Mouse (Mus musculus) heart, embryonic 10.5 days (tissue): Measurements from ENCODE around the gene Ddx5. TPM values are rescaled to one million over a fixed set of nuclear protein-coding genes. Genes with fewer than 3 reads are reported as not detected.
"Not testable (repeated sequence)": the region's sequence is repeated elsewhere in the genome, so short reads cannot be mapped to it uniquely, and the experiment has no call there.

Source experiments
- DNase-seq: peaks from one replicate; pipeline ENCODE4 v3.0.0-alpha.2; 2017; ENCODE audit warnings: low spot score
- H3K27ac ChIP-seq: fragments of 300-500 bp; sonication (generic); 2 replicates; pipeline ENCODE4 v1.5.1; 2016; ENCODE audit warnings: mild to moderate bottlenecking
- H3K27me3 ChIP-seq: fragments of 300-500 bp; sonication (generic); 2 replicates; pipeline ENCODE4 v1.6.1; 2016; ENCODE audit warnings: mild to moderate bottlenecking; ENCODE audit not compliant: poor library complexity, insufficient read depth, severe bottlenecking
- H3K36me3 ChIP-seq: fragments of 300-500 bp; sonication (generic); 2 replicates; pipeline ENCODE4 v1.6.1; 2016; ENCODE audit warnings: mild to moderate bottlenecking, moderate library complexity
- H3K4me1 ChIP-seq: fragments of 300-500 bp; sonication (generic); 2 replicates; pipeline ENCODE4 v1.6.1; 2016; ENCODE audit warnings: mild to moderate bottlenecking
- H3K4me3 ChIP-seq: fragments of 300-500 bp; sonication (generic); 2 replicates; pipeline ENCODE4 v1.5.1; 2016; ENCODE audit warnings: mild to moderate bottlenecking, moderate library complexity
- H3K9me3 ChIP-seq: fragments of 300-500 bp; sonication (generic); 2 replicates; pipeline ENCODE4 v1.6.1; 2016; ENCODE audit warnings: mild to moderate bottlenecking, moderate library complexity
- WGBS: fragments of 180-500 bp; shearing (Covaris S2); methylation state at CpG from one replicate; pipeline ENCODE4 v1.1.7; 2016; 5-methylcytosine and 5-hydroxymethylcytosine counted together
- polyA plus RNA-seq: library from polyadenylated mRNA; unstranded; fragments of >200 nt; fragmentation: Nextera tagmentation; extraction: Ambion mirVana; gene quantifications from 2 replicates; pipeline ENCODE4 v1.2.1, GENCODE M21; 2016

Gene Ddx5
- polyA plus RNA-seq, 1 experiment from 2014 or later, result 259 TPM

DNA sequence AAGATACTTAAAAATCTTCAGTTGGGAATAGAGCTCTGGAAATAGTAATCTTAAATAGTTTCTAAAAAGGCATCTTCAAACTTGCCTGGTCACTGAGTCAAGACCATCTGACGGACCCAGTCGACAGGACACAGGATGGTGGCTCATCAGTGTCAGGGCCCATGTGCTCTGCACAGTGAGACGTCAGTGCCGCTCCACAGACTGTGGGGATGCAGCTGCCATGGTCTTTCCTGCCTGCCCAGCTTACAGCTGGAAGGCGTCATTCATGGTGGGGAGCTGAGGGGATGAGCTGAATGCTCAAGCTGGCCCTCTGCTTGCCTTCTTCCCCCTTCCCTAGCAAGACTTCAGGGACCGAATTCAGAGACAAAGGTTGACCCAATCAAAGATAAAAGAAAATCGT lies 27.3 kb upstream of the Ddx5 start:
- Histone ChIP-seq H3K27ac (no peak overlapping the region), H3K4me1 (peaks cover 13% of the 10 kb centered on the region), H3K9me3 (no peaks in the 10 kb centered on the region), H3K36me3 (peaks cover 91% of the 10 kb centered on the region), H3K27me3 (no peaks in the 10 kb centered on the region), H3K4me3 (no peak overlapping the region)
- WGBS, result 79% methylated on average over 7 of the region's 7 CpGs
- DNase-seq, result no peak

DNA sequence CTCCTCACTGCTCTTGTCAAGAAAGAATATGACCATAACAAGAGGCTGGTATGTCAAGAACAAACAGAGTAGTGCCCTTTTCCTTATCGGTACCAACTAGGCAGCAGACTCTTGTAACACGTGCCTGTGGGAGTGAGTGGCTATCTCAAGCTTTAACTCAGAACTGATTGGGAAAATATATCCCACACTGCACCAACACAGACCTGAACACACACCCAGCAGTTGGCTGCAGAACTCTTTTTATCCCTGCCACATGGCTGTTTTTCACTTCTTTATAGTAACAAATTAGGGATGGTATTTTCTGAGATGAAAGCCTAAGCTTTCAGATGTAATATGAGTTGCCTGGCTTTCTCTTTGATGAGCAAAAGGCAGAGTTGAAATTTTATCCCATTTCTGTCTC lies 26.8 kb upstream of the Ddx5 start:
- Histone ChIP-seq H3K27me3 (no peaks in the 10 kb centered on the region), H3K4me3 (no peak overlapping the region), H3K9me3 (no peaks in the 10 kb centered on the region), H3K27ac (no peak overlapping the region), H3K36me3 (peaks cover 95% of the 10 kb centered on the region), H3K4me1 (peaks cover 13% of the 10 kb centered on the region)
- no peak for DNase-seq
- 76% methylated on average over 2 of the region's 2 CpGs for WGBS

GRCm38 (mm10) chr11:106815331-106815730 lies 26.3 kb upstream of the Ddx5 start:
- Histone ChIP-seq H3K36me3 (peaks cover 96% of the 10 kb centered on the region), H3K27ac (no peak overlapping the region), H3K27me3 (no peaks in the 10 kb centered on the region), H3K9me3 (no peaks in the 10 kb centered on the region), H3K4me3 (no peak overlapping the region), H3K4me1 (peaks cover 13% of the 10 kb centered on the region)
- WGBS, result 85% methylated on average over 2 of the region's 2 CpGs
- no peak for DNase-seq

GRCm38 (mm10) chr11:106814601-106815320 lies 25.8 kb upstream of the Ddx5 start:
- Histone ChIP-seq H3K27ac (no peak overlapping the region), H3K27me3 (no peaks in the 10 kb centered on the region), H3K36me3 (peaks cover 98% of the 10 kb centered on the region), H3K9me3 (no peaks in the 10 kb centered on the region), H3K4me1 (peaks cover 13% of the 10 kb centered on the region), H3K4me3 (no peak overlapping the region)
- WGBS, result 75% methylated on average over 14 of the region's 14 CpGs
- no peak for DNase-seq

DNA sequence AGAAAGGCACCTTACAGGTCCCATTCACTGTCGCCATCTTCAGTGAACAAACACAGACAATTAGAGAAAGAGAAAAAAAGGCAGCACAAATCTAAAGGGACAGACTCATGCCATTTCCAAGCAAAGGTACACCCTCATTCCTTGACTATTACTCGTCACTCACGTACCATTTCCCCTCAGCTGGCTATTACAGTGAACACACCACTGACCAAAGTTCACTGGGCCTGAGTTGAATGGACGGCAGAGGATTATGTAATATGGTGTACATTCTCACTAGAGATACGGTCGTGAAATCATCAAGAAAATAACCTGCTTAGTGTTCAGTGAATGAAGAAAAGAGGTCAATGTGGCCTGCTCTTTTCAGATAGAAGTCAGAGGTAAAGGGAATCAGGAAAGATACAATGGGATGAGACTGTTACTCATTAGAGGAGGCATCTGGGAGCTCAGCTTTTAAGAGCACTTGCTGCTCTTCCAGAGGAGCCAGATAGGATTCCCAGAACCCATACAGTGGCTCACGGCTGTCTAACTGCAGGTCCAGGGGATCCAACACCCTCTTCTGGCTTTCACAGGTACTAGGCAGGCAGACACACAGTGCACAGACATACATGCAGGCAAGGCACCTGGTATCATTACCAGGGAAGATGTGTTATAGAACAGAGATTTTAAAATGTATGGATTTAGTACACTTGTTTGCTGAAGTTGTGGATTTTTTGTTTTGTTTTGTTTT lies 23.6 kb upstream of the Ddx5 start:
- Histone ChIP-seq H3K4me1 (peaks cover 7% of the 10 kb centered on the region), H3K36me3 (peaks cover 88% of the 10 kb centered on the region), H3K27me3 (no peaks in the 10 kb centered on the region), H3K27ac (no peak overlapping the region), H3K4me3 (no peak overlapping the region), H3K9me3 (no peaks in the 10 kb centered on the region)
- 91% methylated on average over 7 of the region's 7 CpGs for WGBS
- no peak for DNase-seq

DNA sequence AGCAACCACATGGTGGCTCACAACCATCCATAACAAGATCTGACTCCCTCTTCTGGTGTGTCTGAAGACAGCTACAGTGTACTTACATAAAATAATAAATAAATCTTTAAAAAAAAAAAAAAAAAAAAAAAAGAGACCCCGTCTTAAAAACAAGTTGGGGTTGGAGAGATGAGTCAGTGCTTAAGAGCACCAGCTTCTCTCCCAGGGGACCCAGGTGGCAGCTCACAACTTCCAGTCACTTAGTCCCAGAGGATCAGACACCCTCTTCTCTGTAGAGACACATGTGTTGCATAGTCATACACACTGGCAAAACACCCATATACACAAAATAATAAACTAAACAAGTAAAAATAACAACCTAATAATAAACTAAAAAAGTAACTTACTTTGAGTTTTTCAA lies 18.5 kb upstream of the Ddx5 start:
- H3K4me3 ChIP-seq, DNase-seq, H3K9me3 ChIP-seq, H3K27ac ChIP-seq, H3K27me3 ChIP-seq, H3K4me1 ChIP-seq: not testable (repeated sequence)
- peaks cover 71% of the 10 kb centered on the region for H3K36me3 ChIP-seq
- 90% methylated on average over 1 of the region's 1 CpGs for WGBS

- H3K4me1 ChIP-seq, result no peaks in the 10 kb centered on the region
- H3K27me3 ChIP-seq, result no peaks in the 10 kb centered on the region
- no peak for DNase-seq
- H3K36me3 ChIP-seq, result peaks cover 84% of the 10 kb centered on the region
- no peak overlapping the region for H3K27ac ChIP-seq
- WGBS, result 89% methylated on average over 10 of the region's 10 CpGs
- peaks cover 6% of the 10 kb centered on the region; the same call in 1 of the 2 replicates for H3K9me3 ChIP-seq
- no peak overlapping the region for H3K4me3 ChIP-seq
Observed at GRCm38 (mm10) chr11:106802069-106802627, 13.2 kb upstream of the Ddx5 start.

DNA sequence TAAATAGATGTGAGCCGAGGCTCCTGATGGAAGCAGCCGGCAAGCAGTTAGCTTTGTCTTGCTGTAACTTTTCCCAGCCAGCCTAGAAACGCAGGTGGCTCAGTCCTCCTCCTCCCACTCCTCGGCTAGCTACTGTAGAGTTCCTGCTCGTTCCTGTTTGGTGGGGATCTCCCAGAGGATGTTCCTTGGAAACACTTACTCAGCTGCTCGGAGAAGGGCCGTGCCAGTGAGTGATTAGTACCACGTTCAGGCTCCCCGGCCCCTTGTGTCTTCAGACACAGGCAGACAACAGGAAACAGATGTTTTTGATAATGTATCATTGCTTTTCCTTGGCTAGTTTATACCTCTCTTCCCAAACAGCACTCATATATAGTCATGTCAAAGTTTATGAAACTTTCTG lies 6.7 kb upstream of the Ddx5 start:
- peak; percentile 78 for DNase-seq
- Histone ChIP-seq H3K27me3 (no peaks in the 10 kb centered on the region), H3K27ac (no peak overlapping the region), H3K36me3 (peaks cover 87% of the 10 kb centered on the region), H3K4me3 (no peak overlapping the region), H3K9me3 (peaks cover 6% of the 10 kb centered on the region; the same call in 1 of the 2 replicates), H3K4me1 (no peaks in the 10 kb centered on the region)
- WGBS, result 55% methylated on average over 9 of the region's 9 CpGs

DNA sequence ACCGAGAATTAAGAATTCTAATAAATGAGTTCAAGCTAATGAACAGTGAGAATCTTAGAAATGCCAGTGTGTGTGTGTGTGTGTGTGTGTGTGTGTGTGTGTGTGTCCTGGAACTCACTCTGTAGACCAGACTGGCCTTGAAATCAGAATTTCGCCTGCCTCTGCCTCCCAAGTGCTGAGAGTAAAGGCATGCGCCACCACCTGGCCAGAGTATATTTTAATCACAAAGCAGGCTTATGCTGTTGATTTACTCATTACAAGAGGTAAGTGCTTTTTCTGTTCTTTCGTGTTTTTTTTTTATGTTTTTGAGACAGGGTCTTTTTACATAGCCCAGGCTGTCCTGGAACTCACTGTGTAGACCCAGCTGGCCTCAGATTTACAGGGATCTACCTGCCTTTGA lies 4.9 kb upstream of the Ddx5 start:
- no peak for DNase-seq
- peaks cover 68% of the 10 kb centered on the region for H3K36me3 ChIP-seq
- H3K9me3 ChIP-seq, result peaks cover 6% of the 10 kb centered on the region; the same call in 1 of the 2 replicates
- H3K27ac ChIP-seq, result no peak overlapping the region
- H3K27me3 ChIP-seq, result no peaks in the 10 kb centered on the region
- H3K4me1 ChIP-seq, result no peaks in the 10 kb centered on the region
- H3K4me3 ChIP-seq, result no peak overlapping the region
- WGBS, result 73% methylated on average over 4 of the region's 4 CpGs

DNA sequence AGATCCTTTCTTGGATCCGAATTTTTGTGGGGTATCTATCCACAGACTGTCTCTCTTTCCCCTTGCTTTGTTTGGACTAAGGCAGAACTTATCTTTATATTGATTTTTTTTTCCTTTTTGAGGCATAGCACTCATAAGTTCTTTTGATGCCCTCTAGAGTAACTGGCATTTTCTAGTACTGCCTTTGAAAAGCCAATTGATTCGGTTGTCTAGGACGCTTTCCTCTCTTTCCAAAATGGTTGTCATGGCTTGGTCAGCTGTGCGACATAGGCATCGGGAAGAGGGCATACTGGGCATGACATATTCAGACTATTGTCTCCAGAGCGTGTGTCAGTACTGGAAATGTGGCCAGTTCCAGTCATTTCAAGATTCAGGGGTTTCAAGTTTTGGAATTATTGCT lies 664 bp upstream of the Ddx5 start:
- H3K4me3 ChIP-seq, result peak overlapping the region; percentile 95
- under 1% methylated on average over 6 of the region's 6 CpGs for WGBS
- peaks cover 60% of the 10 kb centered on the region for H3K36me3 ChIP-seq
- H3K9me3 ChIP-seq, result no peaks in the 10 kb centered on the region
- no peak for DNase-seq
- peak overlapping the region; percentile 100 for H3K27ac ChIP-seq
- no peaks in the 10 kb centered on the region for H3K27me3 ChIP-seq
- H3K4me1 ChIP-seq, result peaks cover 5% of the 10 kb centered on the region; the same call in 1 of the 2 replicates

DNA sequence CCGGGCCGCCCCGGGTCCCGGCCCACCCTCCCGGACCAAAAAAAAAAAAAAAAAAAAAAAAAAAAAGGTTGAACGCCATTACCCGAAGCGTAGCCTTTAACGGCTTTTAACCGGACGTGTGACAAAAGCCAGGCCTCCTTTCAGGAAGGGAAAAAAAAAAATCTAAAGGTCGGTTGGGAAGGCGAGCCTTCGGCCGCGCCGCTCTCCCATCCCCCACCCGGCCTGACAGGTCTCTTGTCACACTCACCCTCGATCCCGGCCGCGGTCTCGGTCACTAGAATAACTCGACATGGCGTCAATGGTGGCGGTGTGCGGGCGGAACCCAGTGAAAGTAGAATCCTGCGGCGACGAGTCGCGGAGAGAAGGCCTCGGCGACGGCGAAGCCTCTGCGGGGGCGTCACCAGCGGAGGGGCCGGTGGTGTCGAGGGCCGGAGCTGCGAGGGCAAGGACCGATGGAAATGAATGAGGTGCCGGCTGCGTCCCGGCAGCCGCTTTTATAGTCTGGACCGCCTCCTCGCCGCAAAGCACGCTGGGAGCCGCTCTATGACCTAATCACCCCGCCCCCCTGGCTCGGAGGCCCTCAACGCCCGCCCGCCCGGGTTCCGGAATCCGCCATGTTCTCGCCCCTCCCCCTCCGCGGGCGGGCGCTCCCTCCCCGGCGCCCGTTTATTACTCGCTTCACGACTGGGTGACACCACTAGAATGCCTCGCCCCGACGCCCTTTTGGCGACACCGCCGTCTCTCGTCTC lies 785 bp downstream of the Ddx5 start:
- peak overlapping the region; percentile 100 for H3K27ac ChIP-seq
- peaks cover 60% of the 10 kb centered on the region for H3K36me3 ChIP-seq
- under 1% methylated on average over 75 of the region's 79 CpGs for WGBS
- H3K27me3 ChIP-seq, result no peaks in the 10 kb centered on the region
- H3K4me3 ChIP-seq, result peak overlapping the region; percentile 95
- peaks cover 5% of the 10 kb centered on the region; the same call in 1 of the 2 replicates for H3K4me1 ChIP-seq
- peak; percentile 97 for DNase-seq
- H3K9me3 ChIP-seq, result no peaks in the 10 kb centered on the region

- peak; percentile 91 for DNase-seq
- Histone ChIP-seq H3K9me3 (no peaks in the 10 kb centered on the region), H3K4me3 (peak overlapping the region; percentile 95), H3K27me3 (no peaks in the 10 kb centered on the region), H3K27ac (peak overlapping the region; percentile 100), H3K4me1 (peaks cover 5% of the 10 kb centered on the region; the same call in 1 of the 2 replicates), H3K36me3 (peaks cover 60% of the 10 kb centered on the region)
- under 1% methylated on average over 65 of the region's 65 CpGs for WGBS
Observed at GRCm38 (mm10) chr11:106787131-106788025, 1.6 kb downstream of the Ddx5 start.
